Mouse (Mus musculus) gastrocnemius, adult 8-10 months (tissue): Measurements from ENCODE around the gene Serpina1f. TPM values are rescaled to one million over a fixed set of nuclear protein-coding genes. Genes with fewer than 3 reads are reported as not detected.
"Not testable (repeated sequence)": the region's sequence is repeated elsewhere in the genome, so short reads cannot be mapped to it uniquely, and the experiment has no call there.

ENCODE experiments used
- DNase-seq, 2 experiments: peaks; one replicate each; pipeline ENCODE4 v3.0.0; 2022; ENCODE audit warnings: low spot score in 2 of 2
- total RNA-seq, 4 experiments: library from RNA; stranded (reverse); gene quantifications; 2 replicates each; pipeline ENCODE4 v1.2.4; 2022

The Serpina1f gene
- not detected for total RNA-seq

- no peak for DNase-seq
Observed at GRCm38 (mm10) chr12:103695429-103695828, at the start of gene Serpina1f. Serpina1f (minus strand) TSS chr12:103695529.

- not testable (repeated sequence) for DNase-seq
Observed at GRCm38 (mm10) chr12:103737791-103738580, 42.7 kb upstream of the Serpina1f start.

GRCm38 (mm10) chr12:103735566-103735965 is 40.2 kb upstream of the Serpina1f start:
- not testable (repeated sequence) for DNase-seq

GRCm38 (mm10) chr12:103735101-103735500 is 39.8 kb upstream of the Serpina1f start:
- DNase-seq, result not testable (repeated sequence)

- no peak for DNase-seq
Observed at GRCm38 (mm10) chr12:103711537-103711936, 16.2 kb upstream of the Serpina1f start.

GRCm38 (mm10) chr12:103710405-103710804 is 15.1 kb upstream of the Serpina1f start:
- DNase-seq, result no peak

DNA sequence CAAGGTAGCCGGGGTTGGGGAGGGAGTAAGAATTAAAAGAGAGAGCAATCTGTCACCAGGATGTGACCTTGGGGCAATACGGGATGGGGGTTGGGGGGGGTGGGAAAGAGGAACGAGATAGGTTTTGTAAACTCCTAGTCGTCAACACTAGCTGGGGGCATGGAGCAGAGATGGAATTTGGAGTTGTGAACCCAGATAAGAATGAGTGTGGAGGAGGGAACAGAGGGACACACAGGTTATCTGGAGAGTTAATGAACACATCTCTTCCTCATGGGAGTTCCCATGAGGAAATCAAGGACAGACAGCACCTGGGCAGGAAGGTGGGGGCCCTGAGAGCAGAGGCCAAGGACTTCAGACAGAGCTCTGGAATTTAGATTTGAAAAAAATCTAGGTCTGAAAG is 10.8 kb upstream of the Serpina1f start:
- DNase-seq, result no peak

- no peak for DNase-seq
Observed at GRCm38 (mm10) chr12:103705547-103705946, 10.2 kb upstream of the Serpina1f start.

- no peak for DNase-seq
Observed at GRCm38 (mm10) chr12:103700144-103700750, 4.9 kb upstream of the Serpina1f start.

- no peak for DNase-seq
Observed at GRCm38 (mm10) chr12:103688221-103688814, 7.0 kb downstream of the Serpina1f start.

DNA sequence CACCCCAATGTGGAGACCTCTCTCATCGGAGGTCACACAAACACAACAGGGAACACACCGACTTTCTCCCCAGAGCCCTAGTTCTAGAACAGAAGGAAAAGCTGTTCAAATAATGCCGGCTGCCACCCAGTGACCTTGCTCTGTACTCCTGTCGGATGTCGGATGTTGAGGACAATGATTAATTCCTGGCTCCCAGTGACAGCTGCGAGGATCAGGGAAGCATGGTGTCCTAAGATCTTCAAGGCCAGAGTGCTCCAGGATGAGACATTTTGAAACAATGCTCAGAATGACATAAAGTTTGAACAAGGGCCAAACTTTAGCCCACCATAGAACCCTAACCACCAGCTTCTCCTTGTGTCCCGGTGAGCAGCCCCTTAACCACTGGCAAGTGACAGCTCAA is 8.3 kb downstream of the Serpina1f start:
- no peak for DNase-seq

DNA sequence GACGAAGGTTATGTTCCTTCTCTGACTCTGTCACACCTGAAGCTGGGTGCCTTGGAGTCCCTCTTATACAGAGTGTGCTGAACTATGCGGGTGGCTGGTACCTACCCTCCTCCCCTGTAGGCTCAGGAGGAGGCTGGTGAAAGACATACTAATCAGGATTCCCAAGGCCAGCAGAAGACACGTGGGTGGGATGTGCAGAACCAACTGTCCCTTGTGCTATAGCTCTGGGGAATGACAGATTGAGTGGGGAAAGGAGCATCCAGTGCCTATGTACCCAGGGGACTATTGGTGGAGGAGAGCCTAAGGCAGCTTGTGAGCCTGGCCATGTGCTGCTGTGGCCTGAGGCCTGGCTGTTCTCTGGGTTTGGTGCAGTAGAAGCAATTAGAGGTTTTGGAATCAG is 9.3 kb downstream of the Serpina1f start:
- DNase-seq, result no peak

DNA sequence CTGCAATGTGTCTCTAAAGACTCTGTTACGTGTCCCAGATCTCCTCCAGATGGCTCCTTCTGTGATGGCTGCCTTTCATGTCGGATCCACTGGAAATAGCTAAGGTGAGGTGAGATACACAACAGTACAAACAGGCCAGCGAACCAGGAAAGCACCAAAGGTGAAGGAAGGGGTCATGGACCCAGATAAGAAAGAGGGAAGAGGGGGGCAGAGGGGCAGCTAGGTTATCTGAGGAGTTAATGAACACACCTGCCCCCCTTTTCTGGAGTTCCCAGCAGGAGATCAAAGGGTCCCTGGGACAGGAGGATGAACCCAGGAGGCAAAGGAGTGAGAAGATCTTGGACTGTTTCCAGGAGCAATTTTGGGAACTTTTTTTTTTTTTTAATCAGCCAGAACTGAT is 9.9 kb downstream of the Serpina1f start:
- no peak for DNase-seq

GRCm38 (mm10) chr12:103683775-103684174 is 11.6 kb downstream of the Serpina1f start:
- DNase-seq, result no peak

- DNase-seq, result no peak
Observed at GRCm38 (mm10) chr12:103681739-103682138, 13.6 kb downstream of the Serpina1f start.

DNA sequence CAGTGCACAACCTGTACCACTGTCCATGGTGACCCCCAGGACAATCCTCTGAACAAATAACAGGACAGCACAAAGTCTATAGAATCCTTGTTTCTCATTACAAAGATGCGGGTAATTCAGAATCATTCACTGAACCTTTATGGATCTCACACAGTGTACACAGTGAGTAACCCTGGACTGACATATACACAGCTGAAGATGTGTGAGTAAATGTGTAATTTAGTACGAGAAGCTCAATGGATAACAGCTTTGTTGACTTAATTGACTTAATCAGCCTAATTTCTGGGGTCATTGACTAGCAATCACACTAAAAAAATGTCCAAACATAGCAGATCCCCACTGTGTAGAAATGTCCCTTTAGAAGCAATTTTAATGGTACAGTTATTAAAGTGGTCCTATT is 14.2 kb downstream of the Serpina1f start:
- DNase-seq, result no peak

DNA sequence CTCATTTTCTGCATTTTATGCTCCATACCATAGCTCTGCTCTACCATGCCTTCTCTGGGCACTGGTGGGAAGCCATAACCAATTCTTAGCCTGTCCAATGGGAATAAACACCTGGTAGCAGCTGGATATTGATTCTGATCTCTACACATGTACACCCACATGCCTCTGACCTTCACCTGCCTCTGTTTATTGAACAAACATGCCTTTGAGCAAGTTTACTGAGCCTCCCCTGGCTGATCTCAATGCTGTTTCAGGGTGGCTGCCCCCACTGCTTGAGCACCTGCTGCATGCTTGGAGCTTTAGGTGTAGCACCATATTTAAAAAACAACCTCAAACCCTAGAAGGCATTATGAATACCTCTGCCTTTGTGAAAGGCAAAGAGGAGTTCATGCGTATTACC is 15.5 kb downstream of the Serpina1f start:
- DNase-seq, result not testable (repeated sequence)

- DNase-seq, result no peak
Observed at GRCm38 (mm10) chr12:103676039-103676438, 19.3 kb downstream of the Serpina1f start, which contains the start of gene Serpina16. Serpina16 (minus strand) TSS chr12:103676139.

GRCm38 (mm10) chr12:103673179-103673578 is 22.1 kb downstream of the Serpina1f start:
- peak in 1 of 2 experiments; percentile 8 for DNase-seq

- DNase-seq, result no peak
Observed at GRCm38 (mm10) chr12:103671483-103671882, 23.8 kb downstream of the Serpina1f start.

- no peak for DNase-seq
Observed at GRCm38 (mm10) chr12:103670964-103671363, 24.4 kb downstream of the Serpina1f start.

DNA sequence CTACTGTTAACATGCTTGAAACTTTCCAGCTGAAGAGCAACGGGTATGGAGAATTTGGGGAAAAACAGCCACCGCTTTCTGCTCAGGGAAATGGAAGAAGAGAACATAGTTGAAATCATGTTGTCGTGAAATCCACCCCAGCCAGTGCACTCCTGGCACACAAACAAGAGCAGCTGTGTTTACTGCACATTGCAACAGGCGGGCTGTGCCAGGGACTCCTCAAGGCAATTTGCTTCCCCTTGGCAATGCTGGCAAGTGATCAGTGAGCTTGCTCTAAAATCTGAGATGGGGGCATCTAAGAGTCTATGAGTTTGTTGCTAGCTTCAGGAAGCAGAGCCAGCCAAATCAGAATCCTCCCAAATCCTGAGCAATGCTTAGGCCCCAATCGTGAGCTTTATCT is 25.0 kb downstream of the Serpina1f start:
- DNase-seq, result peak in 1 of 2 experiments; percentile 10
